Comparison of ENCODE assay signal across 20 mouse cellular contexts in the genomic region with DNA sequence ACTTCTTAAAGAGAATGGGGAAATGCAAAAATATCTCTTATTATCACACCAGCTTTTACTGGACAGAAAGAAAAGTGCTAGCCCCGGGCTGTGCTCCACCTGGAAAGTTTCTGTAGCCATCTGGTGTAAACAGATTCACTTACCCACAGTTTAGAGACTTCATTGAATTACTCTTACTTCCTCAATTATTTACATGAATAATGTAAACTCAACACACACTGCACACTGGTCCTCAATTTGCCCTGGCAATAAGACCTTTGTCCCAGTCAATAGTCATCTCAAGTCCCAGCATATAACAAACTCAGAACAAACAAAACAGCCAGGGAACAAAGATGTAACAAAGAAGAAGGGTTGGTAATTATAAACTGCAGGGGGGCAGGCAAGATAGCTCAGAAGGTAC.
"Had no signal": no experiment of that assay in that cellular context is flagged by ENCODE, and none has a peak within 500 bp of the region (broad histone marks: within the 10 kb centered on the region; RNA-seq: fewer than 3 reads in every experiment).

No protein-coding gene starts in this region.

- H3K9ac ChIP-seq: liver, embryonic 14.5 days; lung, embryonic 14.5 days; neural tube, embryonic 12.5 days; neural tube, embryonic 15.5 days had no signal

- ATAC-seq: intestine, embryonic 16.5 days; lung, postnatal 0 days had no signal

- H3K4me2 ChIP-seq: lung, embryonic 14.5 days; neural tube, embryonic 12.5 days; neural tube, embryonic 15.5 days had no signal

- DNase-seq: kidney, adult 2 months; kidney, postnatal 10 days; kidney, postnatal 36 days; layer of hippocampus, postnatal 36 days; lung, embryonic 14.5 days; midbrain, embryonic 14.5 days; right cerebral cortex, adult 18-20 months; right cerebral cortex, postnatal 14 days; right cerebral cortex, postnatal 4 days; spleen, adult 18-20 months; thymus, adult 18-20 months; thymus, postnatal 36 days had no signal

- H3K4me1 ChIP-seq: midbrain, embryonic 10.5 days; neural tube, embryonic 12.5 days; neural tube, embryonic 15.5 days had no signal

- H3K9me3 ChIP-seq: megakaryocyte, embryonic 14.5 days; midbrain, embryonic 10.5 days; neural tube, embryonic 12.5 days; neural tube, embryonic 15.5 days had no signal

- H3K27me3 ChIP-seq: megakaryocyte, embryonic 14.5 days; neural tube, embryonic 12.5 days; neural tube, embryonic 15.5 days had no signal

- H3K27ac ChIP-seq: left cerebral cortex, adult 2 months; liver, embryonic 14.5 days; midbrain, embryonic 10.5 days; neural tube, embryonic 12.5 days; neural tube, embryonic 15.5 days had no signal

- H3K4me3 ChIP-seq: left cerebral cortex, adult 2 months; megakaryocyte, embryonic 14.5 days; midbrain, embryonic 10.5 days; neural tube, embryonic 12.5 days; neural tube, embryonic 15.5 days had no signal
